Mouse (Mus musculus) liver, postnatal 0 days (tissue): ENCODE measurements around the gene Sinhcaf. TPM values are rescaled to one million over a fixed set of nuclear protein-coding genes. Genes with fewer than 3 reads are reported as not detected.

ENCODE experiments used
- ATAC-seq: fragments of 200-750 bp; cut with Nextera tagmentation; 2 replicates; pipeline ENCODE4 v1.8.0; 2017; ENCODE audit warnings: mild to moderate bottlenecking, moderate library complexity
- DNase-seq: peaks from one replicate; pipeline ENCODE4 v3.0.0-alpha.2; 2016
- H3K27ac ChIP-seq: fragments of 300-500 bp; sonication (generic); 2 replicates; pipeline ENCODE4 v1.5.1; 2014; ENCODE audit warnings: antibody characterized with exemption, moderate library complexity, mild to moderate bottlenecking, low read depth
- H3K27me3 ChIP-seq: fragments of 300-500 bp; sonication (generic); 2 replicates; pipeline ENCODE4 v1.6.1; 2014; ENCODE audit warnings: low read length, control low read depth, mixed read lengths; ENCODE audit not compliant: insufficient read depth
- H3K36me3 ChIP-seq: fragments of 300-500 bp; sonication (generic); replicated peaks from 2 replicates; pipeline ENCODE4 v1.6.1; 2014; ENCODE audit warnings: mild to moderate bottlenecking, control low read depth, low read length, moderate library complexity, mixed read lengths; ENCODE audit not compliant: insufficient read depth
- H3K4me1 ChIP-seq: fragments of 300-500 bp; sonication (generic); 2 replicates; pipeline ENCODE4 v1.6.1; 2014; ENCODE audit warnings: antibody characterized with exemption, mild to moderate bottlenecking, control low read depth; ENCODE audit not compliant: insufficient read depth
- H3K4me2 ChIP-seq: fragments of 300-500 bp; sonication (generic); 2 replicates; pipeline ENCODE4 v1.6.1; 2014; ENCODE audit warnings: low read depth, mild to moderate bottlenecking, low read length, moderate library complexity, mixed read lengths
- H3K4me3 ChIP-seq: fragments of 300-500 bp; sonication (generic); 2 replicates; pipeline ENCODE4 v1.5.1; 2014; ENCODE audit warnings: low read depth, low read length
- H3K9ac ChIP-seq: fragments of 300-500 bp; sonication (generic); replicated peaks from 2 replicates; pipeline ENCODE4 v1.6.1; 2014; ENCODE audit warnings: mild to moderate bottlenecking, moderate library complexity
- H3K9me3 ChIP-seq: fragments of 300-500 bp; sonication (generic); 2 replicates; pipeline ENCODE4 v1.6.1; 2016; ENCODE audit warnings: mild to moderate bottlenecking, control low read depth, low read length, mixed read lengths
- CTCF ChIP-seq: sonication (generic); IDR thresholded peaks from 2 replicates; pipeline ENCODE4 v1.5.1; 2016; ENCODE audit warnings: antibody characterized with exemption, low read depth
- EP300 ChIP-seq: IDR thresholded peaks from 2 replicates; pipeline ENCODE4 v1.6.1; 2016; ENCODE audit warnings: antibody characterized with exemption, low read depth, mild to moderate bottlenecking
- WGBS: fragments of 180-500 bp; shearing (Covaris S2); extraction: QIAGEN DNeasy Blood & Tissue Kit; methylation state at CpG from one replicate; pipeline ENCODE4 v1.1.7; 2014; ENCODE audit not compliant: insufficient replicate concordance; 5-methylcytosine and 5-hydroxymethylcytosine counted together
- polyA plus RNA-seq: library from polyadenylated mRNA; unstranded; fragments of >200 nt; fragmentation: Nextera tagmentation; extraction: Ambion mirVana; gene quantifications from 2 replicates; pipeline ENCODE4 v1.2.1, GENCODE M21; 2015

The Sinhcaf gene
- polyA plus RNA-seq, 1 experiment from 2014 or later, result 9.4 TPM

DNA sequence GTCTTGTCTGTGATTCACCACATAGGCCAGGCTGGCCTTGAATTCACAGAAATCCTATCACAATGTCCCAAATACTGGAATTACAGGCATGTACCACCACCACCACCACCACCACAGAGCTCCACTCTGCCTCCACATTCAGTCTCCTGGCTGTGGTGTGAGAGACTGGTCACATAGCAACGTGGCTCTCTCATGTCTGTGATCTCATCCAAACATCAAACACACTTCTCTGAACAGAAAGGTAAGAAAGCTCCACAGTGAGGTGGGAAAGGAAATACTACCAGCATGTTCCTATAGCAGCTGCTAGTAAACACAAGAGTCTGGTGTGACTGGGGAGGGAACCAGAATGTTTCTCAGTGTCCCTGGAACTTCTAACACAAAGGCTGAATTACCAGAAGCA, 15.0 kb upstream of the Sinhcaf start:
- ATAC-seq, result no peak
- Histone ChIP-seq H3K4me2 (no peak overlapping the region), H3K4me3 (no peak overlapping the region), H3K9me3 (no peaks in the 10 kb centered on the region), H3K36me3 (no peaks in the 10 kb centered on the region), H3K9ac (no peak overlapping the region), H3K4me1 (no peaks in the 10 kb centered on the region), H3K27ac (no peak overlapping the region), H3K27me3 (no peaks in the 10 kb centered on the region)
- DNase-seq, result no peak
- WGBS, result 44% methylated on average over 1 of the region's 1 CpGs
- TF ChIP-seq CTCF (no peak), EP300 (no peak)

- DNase-seq, result no peak
- Histone ChIP-seq H3K36me3 (no peaks in the 10 kb centered on the region), H3K4me2 (no peak overlapping the region), H3K4me1 (peaks cover 5% of the 10 kb centered on the region), H3K27me3 (no peaks in the 10 kb centered on the region), H3K9me3 (no peaks in the 10 kb centered on the region), H3K27ac (no peak overlapping the region), H3K4me3 (no peak overlapping the region), H3K9ac (no peak overlapping the region)
- no peak for TF ChIP-seq EP300
- no peak for TF ChIP-seq CTCF
- 67% methylated on average over 4 of the region's 4 CpGs for WGBS
- ATAC-seq, result no peak
These were observed 13.4 kb upstream of the Sinhcaf start for GRCm38 (mm10) chr6:148959540-148960238.

GRCm38 (mm10) chr6:148958712-148959111, 12.4 kb upstream of the Sinhcaf start:
- ATAC-seq, result no peak
- no peaks in the 10 kb centered on the region for H3K9me3 ChIP-seq
- no peak overlapping the region for H3K27ac ChIP-seq
- no peak overlapping the region for H3K4me2 ChIP-seq
- H3K9ac ChIP-seq, result no peak overlapping the region
- 78% methylated on average over 1 of the region's 1 CpGs for WGBS
- no peaks in the 10 kb centered on the region for H3K27me3 ChIP-seq
- TF ChIP-seq EP300, result no peak
- peak; percentile 27; the same call in 1 of the 2 replicates for TF ChIP-seq CTCF
- no peak overlapping the region for H3K4me3 ChIP-seq
- H3K36me3 ChIP-seq, result no peaks in the 10 kb centered on the region
- no peak for DNase-seq
- peaks cover 5% of the 10 kb centered on the region for H3K4me1 ChIP-seq

DNA sequence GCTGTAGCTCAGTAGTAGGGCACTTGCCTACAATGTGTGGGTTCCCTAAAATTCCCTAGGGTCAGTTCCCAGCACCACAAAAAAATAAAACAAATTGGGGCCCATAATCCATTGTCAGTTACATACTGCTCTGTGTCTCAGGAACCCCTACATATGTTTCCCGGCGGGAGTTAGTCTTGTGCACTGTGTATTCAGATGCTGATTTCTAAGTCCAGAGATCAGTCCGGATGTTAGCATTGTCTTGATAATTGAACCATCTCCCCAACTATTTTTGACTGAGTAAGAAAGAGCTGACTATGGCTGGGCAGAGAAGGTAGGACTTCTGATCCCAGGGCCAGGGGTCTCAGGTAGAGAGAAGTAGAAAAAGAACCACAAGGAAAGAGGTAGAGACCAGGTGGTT, 10.8 kb upstream of the Sinhcaf start:
- WGBS, result 87% methylated on average over 3 of the region's 3 CpGs
- H3K27ac ChIP-seq, result no peak overlapping the region
- H3K27me3 ChIP-seq, result no peaks in the 10 kb centered on the region

DNA sequence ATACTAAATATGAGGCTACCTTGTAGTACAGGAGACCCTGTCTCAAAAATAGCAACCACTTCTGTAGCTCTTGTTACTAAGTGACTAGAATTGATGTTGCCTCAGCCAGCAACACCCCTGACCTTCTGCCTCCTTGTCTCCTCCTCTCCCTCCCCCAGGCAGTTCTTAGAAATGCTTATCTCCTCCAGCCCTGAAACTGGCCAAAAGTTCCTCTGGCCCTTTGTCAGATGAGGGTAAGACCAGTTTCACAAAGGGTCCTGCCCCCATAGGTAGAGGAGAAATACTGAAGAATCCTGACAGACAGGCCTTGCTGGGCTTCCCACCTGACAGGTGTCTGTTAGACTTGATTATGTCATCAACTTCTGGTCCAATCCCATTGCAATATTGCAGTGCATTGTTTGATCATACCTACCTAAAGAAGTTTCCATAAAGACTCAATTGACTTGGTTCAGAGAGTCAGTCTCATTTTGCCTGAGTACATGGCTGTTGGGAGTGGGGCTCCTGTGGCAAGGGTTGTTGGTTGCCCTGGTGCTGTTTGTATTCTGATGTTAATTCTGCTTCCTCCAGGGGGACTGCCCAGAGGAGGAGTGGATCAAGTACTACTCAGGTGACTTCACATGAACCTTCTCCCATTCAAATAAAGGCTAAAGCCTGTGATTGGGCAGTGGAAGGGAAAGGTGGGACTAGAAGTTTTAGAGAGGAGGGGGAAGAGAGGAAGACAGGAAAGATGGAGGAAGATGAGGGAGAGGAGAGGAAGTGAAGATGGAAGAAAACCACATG, 9.6 kb upstream of the Sinhcaf start:
- H3K9ac ChIP-seq, result no peak overlapping the region
- DNase-seq (no peak), ATAC-seq (no peak)
- TF ChIP-seq CTCF (no peak), EP300 (no peak)
- H3K36me3 ChIP-seq, result no peaks in the 10 kb centered on the region
- no peak overlapping the region for H3K4me3 ChIP-seq
- H3K27me3 ChIP-seq, result no peaks in the 10 kb centered on the region
- H3K4me2 ChIP-seq, result no peak overlapping the region
- no peak overlapping the region for H3K27ac ChIP-seq
- peaks cover 5% of the 10 kb centered on the region for H3K4me1 ChIP-seq
- no peaks in the 10 kb centered on the region for H3K9me3 ChIP-seq

More for the DNA sequence above, 10.8 kb upstream of the Sinhcaf start:
- TF ChIP-seq EP300, result no peak
- TF ChIP-seq CTCF, result no peak
- DNase-seq, result no peak
- H3K9me3 ChIP-seq, result no peaks in the 10 kb centered on the region
- H3K4me1 ChIP-seq, result peaks cover 5% of the 10 kb centered on the region
- H3K9ac ChIP-seq, result no peak overlapping the region
- ATAC-seq, result no peak
- no peak overlapping the region for H3K4me2 ChIP-seq
- H3K36me3 ChIP-seq, result no peaks in the 10 kb centered on the region
- no peak overlapping the region for H3K4me3 ChIP-seq

DNA sequence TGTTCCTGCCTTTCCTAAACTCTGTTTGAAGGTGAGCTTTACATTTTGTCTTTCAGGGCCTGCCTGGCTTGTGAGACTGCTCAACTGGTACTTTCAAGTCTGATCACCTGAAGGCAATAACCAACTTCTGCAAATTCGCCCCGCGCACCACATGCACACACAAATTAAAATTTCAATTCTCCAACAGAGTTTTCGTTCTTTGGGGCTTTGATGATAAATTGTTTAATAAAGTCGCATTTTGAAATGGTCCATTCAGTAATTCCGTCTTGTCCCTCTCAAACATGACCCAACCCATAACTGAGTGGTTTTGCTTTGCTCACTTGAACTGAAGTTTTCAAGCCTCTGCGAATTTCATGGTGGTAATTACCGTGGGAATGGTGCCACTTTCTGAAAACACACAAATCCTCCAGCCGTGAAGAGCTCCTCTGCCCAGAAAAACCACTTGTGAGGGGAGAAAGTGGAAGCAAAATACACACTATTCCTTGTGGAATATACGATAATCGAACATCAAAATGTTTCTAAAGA, 676 bp upstream of the Sinhcaf start:
- Histone ChIP-seq H3K4me3 (peak overlapping the region; percentile 96), H3K36me3 (no peaks in the 10 kb centered on the region), H3K27ac (peak overlapping the region; percentile 61), H3K9ac (peak overlapping the region; percentile 73), H3K27me3 (no peaks in the 10 kb centered on the region), H3K9me3 (no peaks in the 10 kb centered on the region), H3K4me1 (peaks cover 10% of the 10 kb centered on the region), H3K4me2 (peak overlapping the region; percentile 100)
- no peak for DNase-seq
- 41% methylated on average over 11 of the region's 11 CpGs for WGBS
- TF ChIP-seq EP300 (no peak), CTCF (no peak)
- no peak for ATAC-seq
